Mouse (Mus musculus) MEL (cell line): ENCODE data around the gene Jarid2.

ENCODE experiments used
- CHD1 ChIP-seq: IDR thresholded peaks from 2 replicates; pipeline ENCODE4 v1.6.1; 2012; ENCODE audit warnings: low read depth, mild to moderate bottlenecking, inconsistent platforms, low read length, improper control_type of control experiment
- CTCF ChIP-seq, 3 experiments: IDR thresholded peaks in 2 of 3; conservative IDR thresholded peaks in 1 of 3; 2 replicates each; pipeline ENCODE4 v1.5.1; 2011 to 2012; ENCODE audit warnings: low read length in 3 of 3, low read depth in 2 of 3, mild to moderate bottlenecking in 2 of 3, improper control_type of control experiment in 1 of 3, inconsistent platforms in 1 of 3, mixed read lengths in 1 of 3, moderate library complexity in 1 of 3; ENCODE audit not compliant: control insufficient read depth in 1 of 3, insufficient read depth in 1 of 3, poor library complexity in 1 of 3, severe bottlenecking in 1 of 3
- EP300 ChIP-seq, 2 experiments: IDR thresholded peaks; 2 replicates each; pipeline ENCODE4 v1.6.1; 2011; ENCODE audit warnings: improper control_type of control experiment in 2 of 2, low read length in 2 of 2, low read depth in 1 of 2, mild to moderate bottlenecking in 1 of 2
- MAX ChIP-seq: IDR thresholded peaks from 2 replicates; pipeline ENCODE4 v1.6.1; 2011; ENCODE audit warnings: low read length, improper control_type of control experiment
- POLR2A ChIP-seq, 2 experiments: IDR thresholded peaks; 2 replicates each; pipeline ENCODE4 v1.6.1; 2011 to 2012; ENCODE audit warnings: low read length in 2 of 2, mild to moderate bottlenecking in 2 of 2, control low read depth in 1 of 2, improper control_type of control experiment in 1 of 2, low read depth in 1 of 2, moderate library complexity in 1 of 2; ENCODE audit not compliant: control insufficient read depth in 1 of 2, insufficient read depth in 1 of 2, poor library complexity in 1 of 2
- SIN3A ChIP-seq: IDR thresholded peaks from 2 replicates; pipeline ENCODE4 v1.6.1; 2012; ENCODE audit warnings: low read length, improper control_type of control experiment, inconsistent platforms
- ZMIZ1 ChIP-seq: IDR thresholded peaks from 2 replicates; pipeline ENCODE4 v1.6.1; 2012; ENCODE audit warnings: low read depth, mild to moderate bottlenecking, inconsistent platforms, low read length, improper control_type of control experiment, moderate library complexity

DNA sequence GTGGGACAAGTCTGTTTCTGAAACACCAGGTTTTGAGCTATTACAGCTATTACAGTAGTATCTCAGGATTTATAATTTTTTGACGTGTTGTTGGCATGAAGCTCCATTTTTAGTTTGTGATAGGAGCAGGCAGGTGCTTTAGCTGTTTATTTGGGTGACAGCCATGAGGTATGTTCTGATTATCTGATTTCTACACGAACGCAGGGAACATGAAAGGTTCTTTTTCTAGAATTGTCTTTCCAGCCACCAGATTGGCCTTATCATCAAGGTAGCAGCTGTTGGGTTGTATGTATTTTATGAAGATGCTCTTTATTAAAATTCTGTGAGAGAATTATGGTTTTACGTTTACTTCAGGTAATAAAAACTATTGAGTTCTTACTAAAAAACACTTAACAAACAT is 45.1 kb downstream of the Jarid2 start:
- TF ChIP-seq MAX (no peak), EP300 (IDR thresholded peaks at IDR 0.05; ENCODE audit: low read depth in 1 of 2, low read length in 2 of 2) (peak; percentile 48 to 52), SIN3A (no peak; the same call in 1 of the 2 replicates), CHD1 (no peak), ZMIZ1 (no peak), POLR2A (IDR thresholded peaks at IDR 0.05; ENCODE audit: control insufficient read depth in 1 of 2, insufficient read depth in 1 of 2, low read depth in 1 of 2, low read length in 2 of 2, poor library complexity in 1 of 2) (no peak), CTCF (IDR thresholded peaks at IDR 0.05 in 2 of 3, conservative IDR thresholded peaks at IDR 0.05 in 1 of 3; ENCODE audit: control insufficient read depth in 1 of 3, insufficient read depth in 1 of 3, low read depth in 2 of 3, low read length in 3 of 3, poor library complexity in 1 of 3, severe bottlenecking in 1 of 3) (no peak)
